Mouse (Mus musculus) left cerebral cortex, postnatal 36 days (tissue): Measurements from ENCODE around the gene Dennd5b. TPM values are rescaled to one million over a fixed set of nuclear protein-coding genes. Genes with fewer than 3 reads are reported as not detected.
"Not testable (repeated sequence)": the region's sequence is repeated elsewhere in the genome, so short reads cannot be mapped to it uniquely, and the experiment has no call there.

Experiments used
- DNase-seq, 2 experiments: peaks; one replicate each; pipeline ENCODE4 v3.0.0; 2021 to 2022; ENCODE audit warnings: low spot score in 2 of 2, mixed read lengths in 1 of 2
- intact Hi-C: fragments of 180-260 bp; cut with DNase I; formaldehyde crosslinking; loops from one replicate; pipeline ENCODE4 v1.15.1; 2025
- total RNA-seq, 2 experiments: library from RNA; stranded (reverse); gene quantifications; 2 replicates each; pipeline ENCODE4 v1.2.3; 2021

Dennd5b gene
- total RNA-seq, 2 experiments from 2014 or later = 59.9 to 68.9 TPM

DNA sequence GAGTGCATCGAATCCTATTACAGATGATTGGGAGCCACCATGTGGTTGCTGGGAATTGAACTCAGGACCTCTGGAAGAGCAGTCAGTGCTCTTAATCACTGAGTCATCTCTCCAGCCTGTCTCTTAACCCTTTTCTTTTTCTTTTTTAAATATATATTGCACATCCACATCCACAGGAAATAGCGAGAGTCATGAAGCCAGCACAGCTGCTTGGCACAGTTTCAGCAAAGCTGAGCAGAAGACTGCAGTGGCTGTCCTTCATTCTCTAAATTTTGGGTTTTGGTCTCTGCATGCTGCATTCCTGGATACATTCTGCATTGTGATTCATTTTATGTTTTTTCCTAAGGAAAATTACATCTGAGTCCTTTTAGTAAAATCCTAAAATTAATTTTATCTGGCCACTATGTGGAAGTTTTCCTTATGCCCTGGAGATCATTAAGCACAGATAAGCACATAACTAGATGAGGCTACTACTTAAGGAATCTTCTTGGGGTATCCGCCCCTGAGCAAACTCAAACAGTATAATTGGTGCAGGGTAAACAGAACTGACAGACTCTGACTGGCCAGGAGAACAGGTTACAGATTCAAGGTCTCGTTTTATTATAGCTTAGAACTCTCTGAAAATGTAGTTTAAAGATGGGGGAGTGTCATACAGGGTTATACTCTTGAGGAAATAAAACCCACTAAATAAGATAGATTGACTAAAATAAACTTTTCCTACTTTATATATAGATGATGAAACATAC lies 50.3 kb downstream of the Dennd5b start:
- DNase-seq = no peak
- intact Hi-C loops = no loop called here

DNA sequence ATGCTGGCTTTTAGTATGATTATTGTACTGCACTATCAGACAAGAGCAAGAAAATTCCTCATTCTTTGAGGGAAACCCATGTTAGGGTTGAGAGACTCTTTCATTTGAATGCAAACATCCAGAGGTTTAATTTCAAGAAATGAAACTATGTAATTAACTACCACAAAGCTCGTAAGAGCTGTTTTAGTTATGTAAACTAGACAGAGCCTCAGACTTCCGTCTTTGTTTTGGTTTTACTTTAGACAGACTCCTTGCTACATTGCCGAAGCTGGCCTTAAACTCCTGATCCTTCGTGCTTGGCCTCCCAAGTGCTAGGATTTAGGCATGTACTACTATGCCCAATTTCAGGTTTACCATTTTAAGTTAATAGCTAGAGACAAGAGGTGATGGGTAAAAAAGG lies 61.4 kb downstream of the Dennd5b start:
- intact Hi-C loops = no loop called here
- DNase-seq = no peak

DNA sequence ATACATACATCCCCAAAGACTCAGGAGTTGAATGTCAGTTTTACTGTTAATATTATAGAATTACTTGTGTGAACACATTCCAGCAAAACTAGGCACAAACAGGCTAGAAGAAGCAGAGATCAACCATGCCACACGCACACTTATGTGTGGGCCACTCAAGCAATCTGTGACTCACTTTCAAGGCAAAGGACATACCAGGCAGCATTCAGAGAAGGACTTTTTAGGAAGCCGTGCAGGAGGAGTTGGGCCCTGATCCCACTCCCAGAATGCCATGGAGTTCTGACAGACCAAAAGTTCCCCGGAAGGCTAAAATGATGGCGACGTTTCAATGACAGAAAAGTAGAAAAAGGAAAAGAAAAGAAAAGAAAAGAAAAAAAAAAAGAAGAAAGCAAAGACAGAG lies 69.3 kb downstream of the Dennd5b start:
- intact Hi-C loops = no loop called here
- no peak for DNase-seq

DNA sequence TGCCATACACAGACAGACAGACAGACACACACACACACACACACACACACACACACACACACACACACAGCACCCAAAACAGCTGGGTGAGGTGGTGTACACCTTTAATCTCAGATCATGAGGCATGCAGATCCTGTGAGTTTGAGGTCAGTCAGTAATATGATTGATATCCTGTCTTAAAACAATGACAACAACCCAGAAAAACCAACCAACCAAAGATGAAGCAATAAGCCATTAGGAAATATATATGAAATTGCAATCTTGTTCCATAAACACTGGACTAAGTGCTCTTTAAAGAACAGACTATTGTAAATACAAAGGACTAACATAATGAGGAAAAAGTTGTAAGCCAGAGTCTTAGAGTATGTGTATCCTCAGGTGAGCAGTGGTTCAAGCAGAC lies 70.1 kb downstream of the Dennd5b start:
- intact Hi-C loops = no loop called here
- no peak for DNase-seq

DNA sequence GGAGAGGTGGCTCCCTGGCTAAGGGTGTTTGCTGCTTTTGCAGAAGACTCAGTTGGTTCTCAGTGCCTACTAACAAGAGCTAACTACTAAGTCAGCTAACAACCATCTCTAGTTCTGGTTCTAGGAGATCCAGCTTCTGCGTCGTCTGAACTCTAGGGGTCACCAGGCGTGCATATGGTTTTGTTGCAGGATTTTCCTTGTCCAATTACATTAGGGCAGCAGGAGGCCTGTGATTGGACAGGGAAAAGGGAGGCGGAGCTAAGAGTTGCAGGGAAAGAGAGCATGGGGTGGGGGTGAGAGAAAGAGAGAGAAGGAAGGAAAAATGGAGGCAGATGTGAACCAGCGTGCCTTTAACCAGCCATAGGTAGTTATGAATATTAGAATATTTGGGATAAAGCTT lies 83.0 kb downstream of the Dennd5b start:
- intact Hi-C loops = no loop called here
- no peak for DNase-seq

DNA sequence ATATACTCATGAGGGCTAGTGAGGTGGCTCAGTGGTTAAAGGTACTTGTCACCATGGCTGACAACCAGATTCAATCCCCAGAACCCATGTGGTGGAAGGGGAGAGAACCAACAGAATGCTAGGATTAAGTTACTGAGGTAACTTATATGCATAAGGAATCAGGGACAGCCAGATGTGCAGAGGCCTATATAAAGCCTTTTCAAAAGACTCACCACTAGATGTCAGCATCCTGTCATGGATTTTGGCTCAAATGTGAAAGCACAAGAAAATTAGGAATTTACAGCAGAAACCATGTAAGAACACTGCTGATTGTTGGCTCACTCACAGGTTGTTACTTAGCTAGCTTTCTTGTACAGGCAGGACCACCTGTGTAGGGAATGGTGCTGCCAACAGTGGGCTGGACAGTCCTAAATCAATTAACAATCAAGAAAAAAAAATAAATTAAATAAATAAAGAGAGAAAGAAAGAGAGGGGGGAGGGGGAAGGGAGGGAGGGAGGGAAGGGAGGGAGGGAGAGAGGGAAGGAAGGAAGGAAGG lies 90.6 kb downstream of the Dennd5b start:
- DNase-seq = no peak
- intact Hi-C loops = loop anchor here (2.0 kb wide), 1 partner anchor 110 kb away; no protein-coding TSS in a partner anchor

DNA sequence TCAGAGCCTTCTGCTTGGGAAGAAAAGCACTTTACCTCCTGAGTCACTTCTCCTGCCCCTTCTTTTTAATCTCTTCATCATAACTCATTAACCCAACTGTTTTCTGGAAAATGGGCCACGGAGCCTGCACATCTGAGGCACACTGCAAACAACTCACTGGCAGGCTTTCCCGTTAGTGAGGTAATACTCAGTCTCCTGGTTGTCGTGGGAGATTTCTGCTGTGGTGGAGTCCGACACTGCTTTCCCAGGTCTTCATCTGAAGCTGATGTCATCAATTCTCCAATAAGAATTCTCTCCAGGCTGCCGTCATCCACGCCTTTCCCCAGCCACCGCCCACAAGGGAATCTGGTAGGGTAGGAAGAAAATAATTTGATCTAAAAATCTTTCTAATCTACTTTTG lies 96.5 kb downstream of the Dennd5b start:
- intact Hi-C loops = no loop called here
- no peak for DNase-seq

DNA sequence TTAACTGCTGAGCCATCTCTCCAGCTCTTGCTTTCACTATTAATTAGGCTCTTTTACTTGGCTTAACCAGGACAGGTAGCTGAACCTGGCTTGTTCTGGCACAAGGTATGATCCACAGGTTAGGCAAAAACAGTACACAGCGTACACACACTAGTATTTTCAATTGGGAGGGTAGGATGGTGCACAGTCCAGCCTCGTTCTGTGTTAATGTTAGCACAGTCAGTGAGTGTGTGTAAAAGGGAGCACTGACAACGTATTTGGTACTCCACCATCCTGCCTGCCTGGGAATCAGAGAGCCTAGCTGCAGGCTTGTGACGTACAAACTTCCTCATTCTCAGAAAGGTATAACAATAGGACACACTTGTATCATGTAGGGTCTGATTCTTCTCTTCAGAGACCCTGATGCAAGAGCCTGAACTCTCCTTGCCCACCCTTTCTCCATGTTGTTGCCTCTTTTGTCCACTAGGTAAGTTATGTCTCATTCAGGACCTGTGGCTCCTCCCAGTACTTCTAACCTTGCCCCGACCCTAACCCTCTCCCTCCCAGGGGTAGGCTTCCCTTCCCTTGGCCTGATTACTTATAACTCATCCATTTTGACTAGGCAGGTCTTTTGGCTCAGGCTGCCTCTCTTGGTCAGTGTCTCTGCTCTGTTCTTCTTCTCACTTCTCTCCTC lies 107.0 kb downstream of the Dennd5b start:
- DNase-seq = no peak
- intact Hi-C loops = no loop called here

DNA sequence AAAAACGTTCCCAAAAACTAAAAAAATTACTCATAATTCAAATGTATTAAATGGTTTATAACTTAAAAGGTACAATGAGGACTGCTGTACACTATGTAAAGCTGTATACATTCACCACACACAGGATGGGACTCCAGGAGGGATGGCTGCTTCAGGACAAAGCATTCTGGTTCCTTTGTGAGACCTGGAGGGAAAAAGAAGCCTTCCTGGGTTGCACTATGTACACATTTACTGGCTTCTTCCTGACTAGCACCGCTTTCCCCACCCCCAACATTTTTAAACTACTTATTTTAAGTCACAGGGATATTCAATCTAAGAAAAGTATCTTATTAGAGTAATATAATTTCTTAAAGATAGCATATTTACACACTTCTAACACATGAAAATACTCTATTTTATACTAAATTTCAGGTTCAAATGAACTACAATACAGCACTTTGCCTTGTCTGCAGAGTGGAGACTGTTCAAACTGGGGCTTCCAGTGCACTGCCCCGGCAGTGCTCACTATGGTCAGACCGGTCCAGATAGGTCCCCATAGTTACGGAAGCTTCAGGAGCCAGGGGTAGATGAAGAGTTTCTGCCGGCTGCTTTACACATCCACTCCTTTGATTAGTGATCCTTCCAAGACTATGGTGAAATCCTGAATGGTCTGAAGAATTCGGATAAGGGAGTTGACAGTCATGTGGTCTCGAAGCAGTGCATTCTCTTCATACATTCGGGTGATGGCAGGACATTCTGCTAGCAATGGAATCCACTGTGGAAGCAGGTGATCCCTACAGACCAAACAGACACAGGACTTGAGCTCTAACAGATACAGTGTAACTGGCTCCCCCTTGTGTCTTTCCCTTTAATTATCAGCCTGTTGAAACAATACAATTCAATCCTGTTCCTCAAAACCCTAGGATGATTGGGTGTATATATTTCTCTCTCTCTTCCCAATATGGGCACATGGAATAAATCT lies 108.1 kb downstream of the Dennd5b start:
- DNase-seq = no peak
- intact Hi-C loops = no loop called here

DNA sequence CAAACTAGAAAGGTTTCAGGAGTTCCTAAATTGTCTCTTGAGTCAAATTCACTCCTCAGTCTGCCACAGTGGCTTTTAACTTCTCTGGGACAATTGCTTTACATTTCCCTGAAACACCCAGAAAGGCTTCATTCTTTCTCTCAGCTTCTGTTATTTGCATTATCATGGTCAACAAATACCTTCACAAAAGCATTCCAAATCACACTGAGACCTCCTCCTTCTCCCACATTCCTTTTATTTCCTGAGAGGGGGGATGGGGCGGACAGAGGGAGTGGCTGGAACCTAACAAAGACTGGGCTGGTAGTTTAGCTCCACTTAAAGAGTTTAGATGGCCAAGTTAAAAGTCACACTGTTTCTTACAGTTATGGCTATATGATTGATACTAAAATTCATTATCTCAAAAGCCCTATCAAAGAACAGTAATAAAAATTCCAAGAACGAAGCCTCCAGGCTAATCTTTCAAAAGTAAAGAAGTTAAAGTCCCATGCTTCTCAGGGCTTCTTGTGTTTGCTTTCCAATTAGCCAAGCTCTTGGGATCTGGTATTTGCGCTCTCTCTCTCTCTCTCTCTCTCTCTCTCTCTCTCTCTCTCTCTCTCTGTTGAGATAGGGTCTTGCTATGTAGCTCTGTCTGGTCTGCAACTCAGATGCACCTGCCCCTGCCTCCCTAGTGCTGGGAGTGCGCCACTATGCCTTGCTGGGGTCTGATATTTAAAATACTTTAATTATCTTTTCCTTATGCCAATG lies 108.9 kb downstream of the Dennd5b start:
- intact Hi-C loops = no loop called here
- DNase-seq = no peak

DNA sequence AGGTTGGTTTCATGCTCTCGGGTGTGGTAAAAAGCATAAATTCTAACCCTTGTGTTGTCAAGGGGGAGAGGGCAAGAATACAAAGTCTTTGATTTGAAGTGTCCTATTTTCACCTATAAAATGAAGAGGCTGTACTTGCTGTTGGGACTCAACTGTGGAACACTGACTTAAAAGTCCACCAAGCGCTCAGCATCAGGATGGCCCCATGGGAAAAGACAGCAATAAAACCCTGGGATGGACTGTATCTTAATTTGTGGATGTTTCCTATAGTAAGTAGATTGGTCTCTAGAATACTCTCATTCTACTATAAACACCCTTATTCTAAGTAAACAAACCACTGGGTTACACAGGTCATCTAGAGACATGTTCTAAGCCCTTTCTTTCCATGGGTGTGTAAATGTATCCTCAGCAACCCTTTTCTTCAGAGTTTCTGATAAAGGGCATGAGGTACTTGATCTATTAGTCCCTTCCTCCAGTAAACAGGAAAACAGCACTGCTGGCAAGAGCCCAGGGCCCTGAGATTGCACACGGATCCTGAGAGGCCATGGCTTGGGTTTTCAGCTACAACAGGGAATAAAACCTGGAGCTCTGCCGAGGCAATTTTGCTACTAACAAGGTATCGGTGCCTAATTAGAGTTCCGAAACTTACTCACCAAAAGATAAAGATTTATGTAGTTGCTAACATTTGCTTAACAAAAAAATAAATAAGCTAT lies 109.7 kb downstream of the Dennd5b start:
- DNase-seq = no peak
- intact Hi-C loops = no loop called here

DNA sequence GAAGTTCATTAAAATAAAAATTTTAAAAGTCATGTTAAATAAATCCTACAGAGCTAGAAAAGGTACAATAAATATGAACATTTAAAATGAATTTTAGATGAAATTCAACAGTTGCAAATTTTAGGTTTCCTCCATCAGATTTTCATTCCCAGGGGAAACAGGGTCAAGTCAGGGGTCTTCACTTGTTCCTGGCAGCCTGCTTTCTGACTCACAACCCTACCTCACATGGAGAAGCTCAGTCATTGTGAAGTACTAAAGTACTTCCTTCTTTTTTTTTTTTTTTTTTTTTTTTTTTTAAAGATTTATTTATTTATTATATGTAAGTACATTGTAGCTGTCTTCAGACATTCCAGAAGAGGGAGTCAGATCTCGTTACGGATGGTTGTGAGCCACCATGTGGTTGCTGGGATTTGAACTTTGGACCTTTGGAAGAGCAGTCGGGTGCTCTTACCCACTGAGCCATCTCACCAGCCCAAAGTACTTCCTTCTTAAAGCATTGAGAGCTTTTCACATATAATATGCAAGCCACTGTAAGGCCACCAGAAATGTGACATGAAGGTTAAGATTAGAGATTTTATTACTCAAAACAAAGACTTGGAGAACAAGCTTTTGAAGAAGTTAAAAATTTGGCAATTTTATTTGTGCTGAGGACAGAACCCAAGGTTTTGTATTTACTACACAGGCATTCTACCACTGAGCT lies 111.5 kb downstream of the Dennd5b start:
- DNase-seq, intact Hi-C loops: not testable (repeated sequence)

DNA sequence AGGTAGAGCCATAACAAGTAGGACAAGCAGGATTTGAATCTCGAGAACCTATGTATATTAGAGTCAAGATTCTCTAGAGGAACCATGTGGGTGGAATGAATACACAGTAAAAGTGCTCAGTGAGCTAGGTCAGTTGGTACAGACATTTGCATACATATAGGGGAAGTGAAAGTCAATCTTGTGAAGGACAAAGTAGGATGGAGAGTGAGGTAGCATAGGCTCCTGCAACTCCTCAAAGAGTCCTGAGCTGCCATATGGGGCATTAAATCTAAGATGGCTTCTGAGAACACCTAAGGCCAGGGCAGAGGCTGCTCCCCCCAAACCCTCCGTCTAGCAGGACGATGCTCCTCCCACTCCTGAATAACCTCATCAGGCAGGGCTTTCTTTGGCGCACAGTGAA lies 115.5 kb downstream of the Dennd5b start:
- DNase-seq = no peak

DNA sequence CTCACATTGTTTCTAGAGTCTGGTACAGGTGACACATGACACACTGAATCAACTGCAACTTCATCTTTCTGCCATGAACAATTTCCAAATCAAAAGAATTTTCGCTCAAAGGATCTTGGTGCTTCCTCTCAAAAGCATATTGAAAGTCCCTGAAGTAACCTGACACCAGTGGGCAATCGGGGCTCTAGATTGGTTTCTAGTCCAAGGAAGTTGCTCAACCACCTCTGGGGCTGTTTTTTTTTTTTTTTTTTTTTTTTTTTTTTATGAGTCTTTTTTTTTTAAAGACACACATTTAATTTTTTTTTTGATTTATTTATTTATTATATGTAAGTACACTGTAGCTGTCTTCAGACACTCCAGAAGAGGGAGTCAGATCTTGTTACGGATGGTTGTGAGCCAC lies 121.0 kb downstream of the Dennd5b start:
- intact Hi-C loops = no loop called here
- no peak for DNase-seq

More for the DNA sequence above, 115.5 kb downstream of the Dennd5b start:
- intact Hi-C loops = no loop called here

DNA sequence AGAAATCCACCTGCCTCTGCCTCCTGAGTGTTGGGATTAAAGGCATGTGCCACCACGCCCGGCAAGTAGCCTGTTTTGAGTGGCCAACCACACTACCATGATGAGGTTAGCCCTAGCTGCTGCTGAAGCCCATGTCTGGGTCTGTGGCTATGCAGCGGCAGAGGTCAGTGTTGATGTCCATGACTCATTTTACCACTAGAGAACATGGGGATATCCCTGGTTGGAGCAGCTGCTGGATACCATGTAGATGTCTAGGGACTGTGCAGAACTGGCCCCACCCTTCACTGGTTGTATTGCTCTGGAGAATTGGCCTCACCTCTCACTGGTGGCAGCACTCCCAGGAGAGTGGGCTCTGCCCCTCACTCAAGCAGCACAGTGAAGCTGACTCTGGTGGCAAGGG lies 126.4 kb downstream of the Dennd5b start:
- intact Hi-C loops = no loop called here
- no peak for DNase-seq

DNA sequence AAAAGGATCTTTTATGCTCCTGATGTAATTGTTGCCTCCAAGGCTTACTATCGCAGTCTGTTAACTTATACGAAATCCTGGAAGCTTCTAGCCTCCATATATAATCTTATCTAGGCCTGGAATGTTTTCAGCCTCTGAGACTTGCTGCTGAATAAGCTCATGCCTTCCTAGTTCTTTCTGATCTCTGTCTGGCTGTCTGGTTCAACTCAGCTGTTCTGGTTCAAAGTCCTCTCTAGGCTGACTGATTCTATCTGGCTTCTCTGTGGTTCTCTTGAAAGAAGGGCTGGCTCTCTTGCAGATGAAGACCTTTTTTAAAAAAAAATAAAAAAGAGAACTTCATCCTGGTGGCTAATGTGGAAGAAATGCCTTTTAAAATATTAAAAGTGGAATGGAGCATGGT lies 128.6 kb downstream of the Dennd5b start:
- intact Hi-C loops = no loop called here
- no peak for DNase-seq

DNA sequence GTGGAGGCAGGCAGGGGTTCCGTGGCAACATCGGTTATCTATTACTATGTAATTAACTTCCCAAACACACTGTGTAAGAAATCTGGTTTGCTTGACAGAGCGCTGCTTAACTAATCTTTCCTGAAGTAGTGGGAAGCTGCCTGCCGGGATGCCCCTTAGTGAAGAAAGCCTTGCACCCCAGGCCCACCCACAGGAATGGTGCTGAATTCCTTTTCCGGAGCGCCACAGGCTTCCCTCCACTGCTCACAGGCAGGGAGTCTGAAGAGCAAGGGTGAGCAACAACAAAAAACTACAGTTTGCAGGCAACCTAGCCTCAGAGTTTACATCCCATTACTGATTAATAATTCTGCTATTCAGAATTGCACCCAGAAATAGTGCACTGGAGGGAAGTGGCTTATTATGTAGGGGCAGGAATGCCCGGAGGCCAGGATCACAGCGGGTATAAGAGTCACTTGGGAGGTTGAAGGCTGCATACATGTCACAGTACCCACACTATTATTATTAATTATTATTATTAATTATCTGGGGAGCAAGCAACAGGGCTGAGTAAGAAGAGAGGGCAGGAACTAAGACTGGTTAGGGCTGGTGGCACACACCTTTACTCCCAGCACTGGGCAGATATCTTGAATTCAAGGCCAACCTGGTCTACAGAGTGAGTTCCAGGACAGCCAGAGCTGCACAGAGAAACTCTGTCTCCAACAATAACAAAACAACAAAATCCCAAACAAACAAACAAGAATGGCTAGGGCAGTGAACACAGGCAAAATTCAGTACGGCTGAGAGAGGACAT lies 129.2 kb downstream of the Dennd5b start:
- DNase-seq = no peak
- intact Hi-C loops = no loop called here
